Mouse (Mus musculus): ENCODE results near the gene Catsper2. TPM values are rescaled to one million over a fixed set of nuclear protein-coding genes. Genes with fewer than 3 reads are reported as not detected.

The Catsper2 gene
- total RNA-seq, 2 experiments from 2014 or later = 0.44 to 0.56 TPM

GRCm38 (mm10) chr2:121359461-121359860 lies 54.1 kb downstream of the Catsper2 start:
- no peak for ATAC-seq (replicated peaks; ENCODE audit: low FRiP score, low TSS enrichment, poor library complexity, severe bottlenecking)

- ATAC-seq (replicated peaks; ENCODE audit: low FRiP score, low TSS enrichment, poor library complexity, severe bottlenecking) = peak; percentile 41
Measured at GRCm38 (mm10) chr2:121358381-121358780, 55.2 kb downstream of the Catsper2 start.

GRCm38 (mm10) chr2:121357961-121358360 lies 55.6 kb downstream of the Catsper2 start:
- ATAC-seq (replicated peaks; ENCODE audit: low FRiP score, low TSS enrichment, poor library complexity, severe bottlenecking) = no peak

- no peak for ATAC-seq (replicated peaks; ENCODE audit: low FRiP score, low TSS enrichment, poor library complexity, severe bottlenecking)
Measured at GRCm38 (mm10) chr2:121357494-121357893, 56.1 kb downstream of the Catsper2 start, which contains the start of gene Ckmt1. Ckmt1 (plus strand) TSS chr2:121357714.

- ATAC-seq (replicated peaks; ENCODE audit: low FRiP score, low TSS enrichment, poor library complexity, severe bottlenecking) = peak; percentile 98
Measured at GRCm38 (mm10) chr2:121354820-121355592, 58.6 kb downstream of the Catsper2 start, which contains the start of gene Ppip5k1. Ppip5k1 (minus strand) TSS chr2:121355396.

GRCm38 (mm10) chr2:121354378-121354777 lies 59.2 kb downstream of the Catsper2 start:
- peak; percentile 9; the same call in 1 of the 2 replicates for ATAC-seq (replicated peaks; ENCODE audit: low FRiP score, low TSS enrichment, poor library complexity, severe bottlenecking)

- ATAC-seq (replicated peaks; ENCODE audit: low FRiP score, low TSS enrichment, poor library complexity, severe bottlenecking) = no peak
Measured at GRCm38 (mm10) chr2:121353156-121353555, 60.4 kb downstream of the Catsper2 start.

Other genes with a start within 250 kb of the Catsper2 start
- 62.8 and 83.6 TPM in 2 replicates for gene Tubgcp4, start 243.1 kb downstream of the Catsper2 start, total RNA-seq (2014; fragmentation: Nextera tagmentation)
- gene Tubgcp4, start 243.1 kb downstream of the Catsper2 start, total RNA-seq (2017) = 35.4 and 38.5 TPM in 2 replicates
- gene Zscan29, start 242.7 kb downstream of the Catsper2 start, total RNA-seq (2014; fragmentation: Nextera tagmentation) = 15.0 and 16.4 TPM in 2 replicates
- gene Zscan29, start 242.7 kb downstream of the Catsper2 start, total RNA-seq (2017) = 12.6 and 12.8 TPM in 2 replicates
- 22.9 and 33.3 TPM in 2 replicates for gene Trp53bp1, start 142.4 kb downstream of the Catsper2 start, total RNA-seq (2014; fragmentation: Nextera tagmentation)
- gene Trp53bp1, start 142.4 kb downstream of the Catsper2 start, total RNA-seq (2017) = 22.6 and 31.8 TPM in 2 replicates
- gene Map1a, start 124.2 kb downstream of the Catsper2 start, total RNA-seq (2014; fragmentation: Nextera tagmentation) = 0.10 TPM in 1 of 2 replicates, not detected in the other
- gene Map1a, start 124.2 kb downstream of the Catsper2 start, total RNA-seq (2017) = not detected in 2 replicates
- 8.4 and 14.2 TPM in 2 replicates for gene Ppip5k1, start 58.4 kb downstream of the Catsper2 start, total RNA-seq (2014; fragmentation: Nextera tagmentation)
- 8.2 and 10.1 TPM in 2 replicates for gene Ppip5k1, start 58.4 kb downstream of the Catsper2 start, total RNA-seq (2017)
- gene Ckmt1, start 56.1 kb downstream of the Catsper2 start, total RNA-seq (2014; fragmentation: Nextera tagmentation) = not detected in 2 replicates
- not detected in 2 replicates for gene Ckmt1, start 56.1 kb downstream of the Catsper2 start, total RNA-seq (2017)
- not detected in 2 replicates for gene Strc, start 26.6 kb downstream of the Catsper2 start, total RNA-seq (2014; fragmentation: Nextera tagmentation)
- not detected in 2 replicates for gene Strc, start 26.6 kb downstream of the Catsper2 start, total RNA-seq (2017)
- gene Pdia3, start within 50 bp of the Catsper2 start, total RNA-seq (2014; fragmentation: Nextera tagmentation) = 98.2 and 163 TPM in 2 replicates
- gene Pdia3, start within 50 bp of the Catsper2 start, total RNA-seq (2017) = 198 and 215 TPM in 2 replicates
- not detected in 2 replicates for gene Ell3, start 30.5 kb upstream of the Catsper2 start, total RNA-seq (2014; fragmentation: Nextera tagmentation)
- not detected in 2 replicates for gene Ell3, start 30.5 kb upstream of the Catsper2 start, total RNA-seq (2017)
- gene Serf2, start 35.4 kb upstream of the Catsper2 start, total RNA-seq (2014; fragmentation: Nextera tagmentation) = 408 and 415 TPM in 2 replicates
- 367 and 469 TPM in 2 replicates for gene Serf2, start 35.4 kb upstream of the Catsper2 start, total RNA-seq (2017)
- 154 and 217 TPM in 2 replicates for gene Hypk, start 39.5 kb upstream of the Catsper2 start, total RNA-seq (2014; fragmentation: Nextera tagmentation)
- 184 and 205 TPM in 2 replicates for gene Hypk, start 39.5 kb upstream of the Catsper2 start, total RNA-seq (2017)
- gene Serinc4, start 43.0 kb upstream of the Catsper2 start, total RNA-seq (2014; fragmentation: Nextera tagmentation) = not detected in 2 replicates
- gene Serinc4, start 43.0 kb upstream of the Catsper2 start, total RNA-seq (2017) = 1.4 TPM in 1 of 2 replicates, not detected in the other
- gene Mfap1b, start 60.3 kb upstream of the Catsper2 start, total RNA-seq (2014; fragmentation: Nextera tagmentation) = 19.7 and 20.2 TPM in 2 replicates
- 50.0 and 51.3 TPM in 2 replicates for gene Mfap1b, start 60.3 kb upstream of the Catsper2 start, total RNA-seq (2017)
- 18.6 and 26.6 TPM in 2 replicates for gene Mfap1a, start 92.9 kb upstream of the Catsper2 start, total RNA-seq (2014; fragmentation: Nextera tagmentation)
- 34.0 and 45.9 TPM in 2 replicates for gene Mfap1a, start 92.9 kb upstream of the Catsper2 start, total RNA-seq (2017)
- 37.9 and 52.7 TPM in 2 replicates for gene Wdr76, start 92.9 kb upstream of the Catsper2 start, total RNA-seq (2014; fragmentation: Nextera tagmentation)
- gene Wdr76, start 92.9 kb upstream of the Catsper2 start, total RNA-seq (2017) = 41.7 and 55.8 TPM in 2 replicates

Measured in megakaryocyte-erythroid progenitor cell, adult 5-6 weeks (primary cell).